Mouse (Mus musculus) cortical plate, adult 2 months (tissue): ENCODE results near the gene Trank1. TPM values are rescaled to one million over a fixed set of nuclear protein-coding genes. Genes with fewer than 3 reads are reported as not detected.
A peak's percentile ranks its signal among the peaks of the same experiment; 100 is the strongest.

Source experiments
- H3K27ac ChIP-seq: fragments of 200-500 bp; 2 replicates; pipeline ENCODE4 v1.5.1; 2012; ENCODE audit warnings: low read length, control low read depth, inconsistent platforms; ENCODE audit not compliant: insufficient read depth
- H3K4me1 ChIP-seq: fragments of 200-500 bp; 2 replicates; pipeline ENCODE4 v1.6.1; 2011; ENCODE audit warnings: low read length; ENCODE audit not compliant: control insufficient read depth, insufficient read depth
- H3K4me3 ChIP-seq: fragments of 200-500 bp; 2 replicates; pipeline ENCODE4 v1.5.1; 2011; ENCODE audit warnings: mild to moderate bottlenecking, low read length, control low read depth; ENCODE audit not compliant: insufficient read depth
- CTCF ChIP-seq: fragments of 200-500 bp; IDR thresholded peaks from 2 replicates; pipeline ENCODE4 v1.5.1; 2011; ENCODE audit warnings: mild to moderate bottlenecking, control low read depth, low read length; ENCODE audit not compliant: insufficient read depth; ENCODE audit errors: extremely low read depth
- POLR2A ChIP-seq: fragments of 200-500 bp; IDR thresholded peaks from 2 replicates; pipeline ENCODE4 v1.6.1; 2011; ENCODE audit warnings: mild to moderate bottlenecking, low read length, control low read depth; ENCODE audit not compliant: insufficient read depth; ENCODE audit errors: extremely low read depth
- polyA plus RNA-seq: library from polyadenylated mRNA; depleted of rRNA; stranded (reverse); fragments of >200 nt; gene quantifications from 2 replicates; pipeline ENCODE4 v1.2.3, GENCODE M21; 2012

The Trank1 gene
- polyA plus RNA-seq, 1 experiment: 383 TPM

- TF ChIP-seq CTCF: no peak
- no peak for TF ChIP-seq POLR2A
- Histone ChIP-seq H3K27ac (no peak overlapping the region), H3K4me3 (no peak overlapping the region), H3K4me1 (peaks cover 4% of the 10 kb centered on the region)
These were observed 9.4 kb downstream of the Trank1 start for GRCm38 (mm10) chr9:111320912-111321311.

GRCm38 (mm10) chr9:111324881-111325280 is 13.3 kb downstream of the Trank1 start:
- Histone ChIP-seq H3K4me1 (peaks cover 4% of the 10 kb centered on the region), H3K27ac (no peak overlapping the region), H3K4me3 (no peak overlapping the region)
- TF ChIP-seq CTCF: no peak

- Histone ChIP-seq H3K27ac (no peak overlapping the region), H3K4me1 (peaks cover 8% of the 10 kb centered on the region; the same call in 1 of the 2 replicates), H3K4me3 (no peak overlapping the region)
- TF ChIP-seq POLR2A (no peak), CTCF (no peak)
These were observed 18.3 kb downstream of the Trank1 start for GRCm38 (mm10) chr9:111329881-111330280.

GRCm38 (mm10) chr9:111333790-111334189 is 22.3 kb downstream of the Trank1 start:
- peaks cover 6% of the 10 kb centered on the region; the same call in 1 of the 2 replicates for H3K4me1 ChIP-seq
- TF ChIP-seq POLR2A (no peak), CTCF (no peak)
- 0 out of 2 replicates have a peak overlapping the region, but pooled peaks have one; percentile 36 for H3K27ac ChIP-seq
- no peak overlapping the region for H3K4me3 ChIP-seq

- peak overlapping the region; percentile 36; the same call in 1 of the 2 replicates for H3K27ac ChIP-seq
These were observed 23.1 kb downstream of the Trank1 start for GRCm38 (mm10) chr9:111334555-111335164.

GRCm38 (mm10) chr9:111351233-111351632 is 39.7 kb downstream of the Trank1 start:
- peaks cover 7% of the 10 kb centered on the region for H3K4me1 ChIP-seq
- TF ChIP-seq POLR2A (no peak), CTCF (no peak)
- H3K4me3 ChIP-seq: no peak overlapping the region
- H3K27ac ChIP-seq: no peak overlapping the region

More at GRCm38 (mm10) chr9:111334555-111335164, 23.1 kb downstream of the Trank1 start:
- Histone ChIP-seq H3K4me1 (peaks cover 6% of the 10 kb centered on the region; the same call in 1 of the 2 replicates), H3K4me3 (no peak overlapping the region)
- TF ChIP-seq POLR2A: no peak
- no peak for TF ChIP-seq CTCF

GRCm38 (mm10) chr9:111351641-111352040 is 40.1 kb downstream of the Trank1 start:
- Histone ChIP-seq H3K27ac (peak overlapping the region; percentile 3; the same call in 1 of the 2 replicates), H3K4me3 (no peak overlapping the region), H3K4me1 (peaks cover 7% of the 10 kb centered on the region)
- TF ChIP-seq CTCF: no peak
- no peak for TF ChIP-seq POLR2A

GRCm38 (mm10) chr9:111352646-111353045 is 41.1 kb downstream of the Trank1 start:
- Histone ChIP-seq H3K4me1 (peaks cover 7% of the 10 kb centered on the region), H3K27ac (no peak overlapping the region), H3K4me3 (no peak overlapping the region)
- TF ChIP-seq CTCF: no peak

GRCm38 (mm10) chr9:111355041-111355440 is 43.5 kb downstream of the Trank1 start:
- Histone ChIP-seq H3K4me3 (no peak overlapping the region), H3K4me1 (peaks cover 7% of the 10 kb centered on the region), H3K27ac (no peak overlapping the region)
- TF ChIP-seq CTCF (no peak), POLR2A (no peak)

GRCm38 (mm10) chr9:111356386-111356785 is 44.8 kb downstream of the Trank1 start:
- Histone ChIP-seq H3K4me1 (peaks cover 5% of the 10 kb centered on the region), H3K4me3 (no peak overlapping the region), H3K27ac (no peak overlapping the region)
- peak; percentile 64 for TF ChIP-seq CTCF
- no peak for TF ChIP-seq POLR2A
